Comparison of ENCODE assay signal across 14 mouse cellular contexts in the genomic region with DNA sequence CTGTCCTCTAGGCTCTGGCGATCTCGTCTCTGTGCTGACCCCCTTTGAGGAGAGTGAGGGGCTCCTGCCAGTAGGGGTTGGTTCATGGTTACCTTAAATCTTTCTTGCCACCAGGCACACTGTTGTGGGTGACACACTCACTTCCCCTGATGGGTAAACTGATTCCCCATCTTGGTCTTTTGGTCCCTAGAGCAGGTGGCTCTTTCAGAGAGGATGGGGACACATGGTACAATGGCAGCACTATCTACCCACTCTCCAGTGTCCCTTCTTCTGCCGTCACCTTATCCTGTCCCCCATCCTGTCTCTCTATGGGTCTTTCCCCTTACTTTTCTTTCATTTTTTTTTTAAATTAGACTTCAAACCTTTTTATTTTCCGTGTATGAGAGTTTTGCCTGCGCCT. TPM values are rescaled to one million over a fixed set of nuclear protein-coding genes. Genes with fewer than 3 reads are reported as not detected.
DNase-seq lines count a peak whose midpoint lies in the region; ATAC-seq and TF ChIP-seq lines count a peak whose summit lies in the region.
"Had no signal": no experiment of that assay in that cellular context is flagged by ENCODE, and none has a peak within 500 bp of the region (broad histone marks: within the 10 kb centered on the region; RNA-seq: fewer than 3 reads in every experiment).

No protein-coding gene starts in this region.

- no peaks in the 10 kb centered on the region for H3K36me3 ChIP-seq in heart, embryonic 10.5 days
- no peaks in the 10 kb centered on the region for H3K36me3 ChIP-seq in thymus, adult 2 months (ENCODE audit: control insufficient read depth, insufficient read depth, low read length)
- H3K36me3 ChIP-seq in liver, embryonic 13.5 days = no peaks in the 10 kb centered on the region
- no peaks in the 10 kb centered on the region for H3K36me3 ChIP-seq in stomach, embryonic 16.5 days (ENCODE audit: control insufficient read depth, insufficient read depth, low read length)
- H3K36me3 ChIP-seq: heart, embryonic 13.5 days had no signal

- no peak overlapping the region for H3K4me3 ChIP-seq in heart, embryonic 10.5 days
- no peak overlapping the region for H3K4me3 ChIP-seq in thymus, adult 2 months (ENCODE audit: control insufficient read depth, insufficient read depth, low read length)
- peak overlapping the region; percentile 30; the same call in 1 of the 2 replicates for H3K4me3 ChIP-seq in liver, embryonic 13.5 days (replicated peaks)
- H3K4me3 ChIP-seq in stomach, embryonic 16.5 days (replicated peaks; ENCODE audit: low read length) = no peak overlapping the region
- H3K4me3 ChIP-seq: heart, embryonic 13.5 days; layer of hippocampus, adult 2 months had no signal

- ATAC-seq in liver, embryonic 13.5 days (ENCODE audit: low read depth) = no peak
- no peak for ATAC-seq in stomach, embryonic 16.5 days (ENCODE audit: insufficient read depth, low FRiP score)
- ATAC-seq: Patski had no signal

- 80% methylated on average over 5 of the region's 5 CpGs for WGBS in heart, embryonic 10.5 days
- WGBS in thymus, adult 2 months = 33% methylated on average over 5 of the region's 5 CpGs
- WGBS in liver, embryonic 13.5 days (ENCODE audit: insufficient replicate concordance) = 68% methylated on average over 5 of the region's 5 CpGs
- WGBS in stomach, embryonic 16.5 days = 81% methylated on average over 5 of the region's 5 CpGs

- TF ChIP-seq CTCF in thymus, adult 2 months (IDR thresholded peaks at IDR 0.05; ENCODE audit: borderline replicate concordance, control insufficient read depth, extremely low read depth, insufficient read depth, low read length, poor library complexity) = no peak

- H3K27me3 ChIP-seq in heart, embryonic 10.5 days (ENCODE audit: insufficient read depth, poor library complexity, severe bottlenecking) = no peaks in the 10 kb centered on the region
- no peaks in the 10 kb centered on the region for H3K27me3 ChIP-seq in thymus, adult 2 months (ENCODE audit: control insufficient read depth, insufficient read depth, low read length)
- H3K27me3 ChIP-seq in liver, embryonic 13.5 days = no peaks in the 10 kb centered on the region
- H3K27me3 ChIP-seq in stomach, embryonic 16.5 days (ENCODE audit: control insufficient read depth, insufficient read depth, low read length) = no peaks in the 10 kb centered on the region
- H3K27me3 ChIP-seq: heart, embryonic 13.5 days; Patski had no signal

- no peaks in the 10 kb centered on the region for H3K9me3 ChIP-seq in heart, embryonic 10.5 days
- H3K9me3 ChIP-seq in liver, embryonic 13.5 days (replicated peaks) = no peaks in the 10 kb centered on the region
- no peaks in the 10 kb centered on the region for H3K9me3 ChIP-seq in stomach, embryonic 16.5 days (replicated peaks; ENCODE audit: control insufficient read depth, low read length)
- H3K9me3 ChIP-seq: heart, embryonic 13.5 days had no signal

- intact Hi-C loops in heart, postnatal 14 days (cut with DNase I) = no loop called here

- H3K27ac ChIP-seq in heart, embryonic 10.5 days = 0 out of 2 replicates have a peak overlapping the region, but pooled peaks have one; percentile 66
- H3K27ac ChIP-seq in thymus, adult 2 months (ENCODE audit: control insufficient read depth, insufficient read depth, low read length) = peak overlapping the region; percentile 92
- no peak overlapping the region for H3K27ac ChIP-seq in liver, embryonic 13.5 days
- H3K27ac ChIP-seq in stomach, embryonic 16.5 days (ENCODE audit: low read length) = peak overlapping the region; percentile 61
- H3K27ac ChIP-seq: heart, embryonic 13.5 days; layer of hippocampus, adult 2 months had no signal

- DNase-seq in heart, embryonic 10.5 days (ENCODE audit: low spot score) = no peak
- no peak for DNase-seq in heart, postnatal 14 days
- no peak for DNase-seq in thymus, adult 2 months
- no peak for DNase-seq in thymus, postnatal 0 days (ENCODE audit: low spot score)
- DNase-seq in liver, embryonic 13.5 days = no peak
- no peak for DNase-seq in layer of hippocampus, adult 8-10 months (ENCODE audit: low spot score in 2 of 2)
- DNase-seq in right cerebral cortex, postnatal 25 days = no peak
- DNase-seq: adrenal gland, postnatal 25 days; cerebellum, adult 2 months; left cerebral cortex, postnatal 4 days had no signal

- TF ChIP-seq POLR2A in thymus, adult 2 months (IDR thresholded peaks at IDR 0.05; ENCODE audit: control insufficient read depth, extremely low read depth, insufficient read depth, low read length, poor library complexity) = no peak

- peak overlapping the region; percentile 55; the same call in 1 of the 2 replicates for H3K4me2 ChIP-seq in liver, embryonic 13.5 days
- peak overlapping the region; percentile 38; the same call in 1 of the 2 replicates for H3K4me2 ChIP-seq in stomach, embryonic 16.5 days (ENCODE audit: low read depth, low read length)

- H3K9ac ChIP-seq in liver, embryonic 13.5 days = no peak overlapping the region
- no peak overlapping the region for H3K9ac ChIP-seq in stomach, embryonic 16.5 days (ENCODE audit: low read length)
- H3K9ac ChIP-seq: heart, embryonic 13.5 days had no signal

- H3K4me1 ChIP-seq in heart, embryonic 10.5 days = peaks cover 17% of the 10 kb centered on the region
- H3K4me1 ChIP-seq in thymus, adult 2 months (replicated peaks; ENCODE audit: control insufficient read depth, insufficient read depth, low read length) = peaks cover 65% of the 10 kb centered on the region
- H3K4me1 ChIP-seq in liver, embryonic 13.5 days (replicated peaks) = peaks cover 32% of the 10 kb centered on the region
- peaks cover 10% of the 10 kb centered on the region for H3K4me1 ChIP-seq in stomach, embryonic 16.5 days (ENCODE audit: control insufficient read depth, insufficient read depth, low read length)

RNA-seq across cellular contexts. Expression of gene Bcl9l, which starts 33.3 kb away (rescaled TPM):
- polyA plus RNA-seq in heart, embryonic 10.5 days (2016; fragmentation: Nextera tagmentation; extraction: Ambion mirVana) = 7.6 and 9.6 TPM in 2 replicates
- 10 to 100 TPM; 57.9 to 64.9 TPM for total RNA-seq in heart, postnatal 14 days (2021)
- polyA plus RNA-seq in thymus, adult 2 months (2012; rRNA removed) = 38.7 and 50.4 TPM in 2 replicates
- polyA plus RNA-seq in thymus, postnatal 0 days (2015; fragmentation: Nextera tagmentation; extraction: Ambion mirVana) = 3.2 and 4.4 TPM in 2 replicates
- 1.0 and 1.5 TPM in 2 replicates for polyA plus RNA-seq in liver, embryonic 13.5 days (2015; fragmentation: Nextera tagmentation; extraction: Ambion mirVana)
- polyA plus RNA-seq in stomach, embryonic 16.5 days (2015; fragmentation: Nextera tagmentation; extraction: Ambion mirVana) = 9.0 and 10.6 TPM in 2 replicates
- total RNA-seq in layer of hippocampus, adult 8-10 months (2022) = 10 to 100 TPM; 61.8 to 68.3 (median 64.9) TPM

RNA-seq across cellular contexts. Expression of gene Cxcr5, which starts 45.8 kb away (rescaled TPM):
- polyA plus RNA-seq in heart, embryonic 10.5 days (2016; fragmentation: Nextera tagmentation; extraction: Ambion mirVana) = not detected in 2 replicates
- total RNA-seq in heart, postnatal 14 days (2021) = under 1 TPM; 0.12 to 0.20 TPM
- polyA plus RNA-seq in thymus, adult 2 months (2012; rRNA removed) = 7.7 and 9.9 TPM in 2 replicates
- polyA plus RNA-seq in thymus, postnatal 0 days (2015; fragmentation: Nextera tagmentation; extraction: Ambion mirVana) = 1.4 and 1.5 TPM in 2 replicates
- 0.09 TPM in 1 of 2 replicates, not detected in the other for polyA plus RNA-seq in liver, embryonic 13.5 days (2015; fragmentation: Nextera tagmentation; extraction: Ambion mirVana)
- 0.34 and 0.49 TPM in 2 replicates for polyA plus RNA-seq in stomach, embryonic 16.5 days (2015; fragmentation: Nextera tagmentation; extraction: Ambion mirVana)
- not detected for total RNA-seq in layer of hippocampus, adult 8-10 months (2022)
- total RNA-seq: layer of hippocampus, adult 2 months; left cerebral cortex, postnatal 4 days had no signal
- polyA plus RNA-seq: heart, embryonic 13.5 days; Patski had no signal
